Mouse (Mus musculus): ENCODE results near the gene Mfsd4b1.
A peak's percentile ranks its signal among the peaks of the same experiment; 100 is the strongest.

Mfsd4b1 gene

DNA sequence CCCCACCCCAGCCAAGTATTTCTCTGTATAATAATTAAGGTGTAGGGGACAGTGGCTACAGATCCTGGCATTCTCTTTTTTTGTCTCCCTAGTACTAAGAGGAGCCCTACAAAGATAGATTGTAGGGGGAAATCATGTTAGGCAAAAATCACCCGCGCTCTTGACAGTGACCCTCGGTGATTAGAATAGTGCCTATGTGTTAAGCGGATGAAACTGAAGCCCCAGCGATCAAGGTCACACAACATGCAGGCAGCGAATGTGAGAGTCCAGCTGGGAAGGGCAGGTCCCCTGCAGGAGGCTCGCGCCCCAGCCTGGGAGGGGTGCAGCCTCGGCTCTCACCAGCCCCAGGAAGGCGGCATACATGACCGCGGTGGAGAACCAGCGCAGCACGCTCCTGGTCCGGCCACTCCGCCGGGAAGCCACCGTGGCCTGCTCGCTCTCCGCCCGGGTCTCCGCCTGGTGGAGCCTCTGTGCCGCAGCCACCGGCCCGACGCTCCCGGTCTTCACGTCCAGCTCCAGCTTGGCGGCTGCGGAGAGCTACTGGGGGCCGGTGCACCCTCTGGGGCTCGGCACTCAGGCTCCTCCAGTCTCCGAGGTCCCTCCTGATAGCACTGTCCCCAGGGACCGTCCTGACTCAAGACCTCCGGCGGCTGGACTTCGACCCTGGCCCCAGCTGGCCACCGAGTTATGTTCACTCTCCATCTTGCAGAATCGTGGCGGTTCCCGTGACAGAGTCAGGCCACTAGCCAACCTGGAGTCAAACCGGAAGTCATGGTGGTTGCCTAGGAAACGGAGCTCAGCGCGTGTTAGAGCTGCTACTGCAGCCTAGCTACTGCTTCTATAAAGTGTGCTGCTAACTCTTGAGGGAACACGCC is at the start of gene Mfsd4b1:
Gene Mfsd4b1, minus strand, starts transcription at position 715 of the 875 bp plus-strand sequence.
- peak; percentile 75 for DNase-seq

DNA sequence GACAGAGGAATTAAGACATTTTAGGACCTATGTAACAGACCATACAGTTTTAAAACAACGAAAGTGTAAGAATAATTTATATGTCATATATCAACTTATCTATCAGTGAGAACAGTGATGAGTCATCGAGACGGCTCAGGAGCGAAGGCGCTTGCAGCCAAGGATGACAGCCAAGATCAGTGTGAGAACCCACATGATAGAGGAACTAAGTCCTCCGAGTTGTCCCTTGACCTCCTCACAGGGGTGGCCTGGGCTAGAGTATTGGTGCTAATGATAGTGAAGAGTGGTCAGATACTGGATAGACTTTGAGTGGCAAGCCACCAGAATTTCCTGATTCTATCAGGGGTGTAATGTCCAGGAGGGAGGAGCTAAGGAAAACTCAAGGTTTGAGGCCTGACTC is 48.5 kb upstream of the Mfsd4b1 start:
- DNase-seq, result no peak

GRCm38 (mm10) chr10:40070684-40071083 is 45.6 kb upstream of the Mfsd4b1 start:
- DNase-seq, result no peak

DNA sequence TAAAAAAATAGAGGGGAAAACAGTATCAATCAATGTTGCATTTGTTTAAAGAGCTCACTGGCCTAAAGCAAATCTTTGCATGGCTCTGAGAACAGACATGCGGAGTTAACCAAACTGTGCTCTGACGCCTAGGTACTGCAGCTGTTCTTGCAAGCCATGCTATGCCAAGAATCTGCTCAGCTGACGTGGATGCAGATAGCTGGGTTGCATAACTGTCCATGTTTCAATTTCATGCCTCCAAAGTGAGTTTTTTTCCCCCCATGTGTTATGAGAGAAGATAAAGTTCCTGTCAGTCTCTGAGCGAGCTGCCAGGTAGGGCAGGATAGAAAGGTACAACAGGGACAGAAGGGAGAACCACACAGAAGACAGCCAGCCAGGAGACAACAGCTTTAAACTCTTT is 44.2 kb upstream of the Mfsd4b1 start:
- DNase-seq, result no peak

DNA sequence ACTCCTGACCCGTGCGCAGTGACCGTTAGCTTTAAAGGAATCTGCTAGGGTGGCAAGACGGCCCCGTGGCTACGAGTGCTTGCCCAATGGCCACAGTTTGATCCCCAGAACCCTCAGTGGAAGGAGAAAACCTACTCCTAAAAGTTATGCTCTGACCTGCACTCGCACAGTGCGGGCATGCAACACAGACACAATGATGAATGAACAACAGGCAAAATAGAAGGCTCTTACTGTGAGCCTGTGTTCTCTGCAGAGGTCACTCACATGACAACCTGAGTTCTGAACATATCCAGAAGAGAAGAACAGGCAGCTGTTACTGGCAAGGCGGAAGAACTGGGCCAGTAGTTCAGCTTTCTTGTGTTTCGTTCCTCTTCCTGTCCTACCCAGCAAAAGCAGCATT is 43.5 kb upstream of the Mfsd4b1 start:
- DNase-seq, result no peak

- no peak for DNase-seq
Observed at GRCm38 (mm10) chr10:40067529-40067928, 42.5 kb upstream of the Mfsd4b1 start.

DNA sequence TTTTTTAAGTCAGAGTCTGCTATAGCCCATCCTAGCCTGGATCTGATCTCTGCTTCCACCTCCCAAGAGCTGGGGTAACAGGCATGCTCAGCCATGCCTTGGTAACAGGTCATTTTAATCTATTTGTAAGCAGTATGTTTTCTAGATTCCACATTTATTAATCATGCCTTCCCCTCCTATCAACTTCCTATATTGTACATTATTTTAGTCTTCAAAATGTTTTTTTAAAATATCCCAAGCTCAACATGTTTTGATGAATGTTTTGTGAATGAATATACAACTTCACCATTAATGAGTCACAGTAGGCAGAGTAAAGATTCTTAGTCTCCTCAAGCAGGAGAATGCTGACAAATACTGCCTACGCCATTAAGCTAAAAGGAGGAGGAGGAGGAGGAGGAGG is 42.0 kb upstream of the Mfsd4b1 start:
- DNase-seq, result no peak

DNA sequence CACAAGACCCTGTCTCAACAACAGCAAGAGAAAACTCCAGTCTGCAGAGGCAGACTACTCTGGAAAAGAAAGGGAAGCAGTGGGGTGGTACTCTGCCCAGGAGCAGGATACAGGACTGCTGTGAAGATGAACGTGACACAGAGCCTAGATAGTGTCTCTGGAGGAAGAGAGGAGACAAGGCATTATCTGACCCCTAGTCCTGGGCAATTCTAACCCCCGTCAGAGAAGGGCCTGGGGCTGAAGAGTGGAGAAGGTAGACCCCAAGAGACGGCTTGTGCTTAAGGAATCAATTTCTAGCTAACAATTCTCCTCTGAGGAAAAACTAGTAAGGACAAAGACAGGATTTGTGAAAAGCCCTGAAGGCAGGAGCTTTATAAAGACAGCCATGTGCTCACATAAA is 40.3 kb upstream of the Mfsd4b1 start:
- no peak for DNase-seq

GRCm38 (mm10) chr10:40063291-40063890 is 38.3 kb upstream of the Mfsd4b1 start:
- no peak for DNase-seq

DNA sequence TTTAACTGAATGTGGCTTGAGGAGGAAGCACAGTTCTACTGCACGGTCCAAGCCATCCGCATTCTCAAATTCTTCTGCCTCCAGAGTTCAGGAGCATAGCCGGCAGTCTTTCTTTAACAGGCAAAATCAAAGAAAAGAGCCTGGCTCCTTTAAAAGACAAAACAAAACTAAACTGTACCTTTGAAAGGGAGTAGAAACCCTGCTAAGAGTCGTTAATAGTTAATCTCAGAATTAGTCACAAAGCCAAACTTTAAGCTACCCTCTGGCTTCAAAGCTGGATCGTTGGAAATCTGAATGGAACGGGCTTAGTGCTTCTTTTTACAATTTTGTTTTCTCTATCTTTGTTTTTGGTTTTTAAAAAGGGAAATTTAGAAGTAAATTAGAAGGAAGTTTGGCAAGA is 37.7 kb upstream of the Mfsd4b1 start:
- DNase-seq, result no peak

- DNase-seq, result no peak
Observed at GRCm38 (mm10) chr10:40061926-40062325, 36.9 kb upstream of the Mfsd4b1 start.

DNA sequence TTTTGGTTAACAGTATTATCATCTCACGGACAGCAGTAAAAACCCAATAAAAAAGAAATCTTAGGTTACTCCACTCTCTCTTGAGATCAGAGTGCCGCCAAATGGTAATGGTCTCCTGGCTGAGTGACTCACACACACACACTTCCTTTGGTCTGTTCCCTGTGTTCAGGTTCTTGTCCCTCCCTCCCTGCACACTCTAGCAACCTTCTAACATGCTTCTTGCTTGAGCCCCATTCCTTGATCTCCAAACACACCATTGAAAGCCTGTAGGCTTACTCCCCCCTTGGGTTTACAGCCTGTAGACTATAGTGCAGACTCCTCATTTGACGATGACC is 33.7 kb upstream of the Mfsd4b1 start:
- no peak for DNase-seq

GRCm38 (mm10) chr10:40058062-40058785 is 33.2 kb upstream of the Mfsd4b1 start:
- no peak for DNase-seq

- no peak for DNase-seq
Observed at GRCm38 (mm10) chr10:40057615-40058014, 32.5 kb upstream of the Mfsd4b1 start.

- DNase-seq, result no peak
Observed at GRCm38 (mm10) chr10:40054455-40054854, 29.4 kb upstream of the Mfsd4b1 start.

GRCm38 (mm10) chr10:40053896-40054295 is 28.8 kb upstream of the Mfsd4b1 start:
- DNase-seq, result no peak

DNA sequence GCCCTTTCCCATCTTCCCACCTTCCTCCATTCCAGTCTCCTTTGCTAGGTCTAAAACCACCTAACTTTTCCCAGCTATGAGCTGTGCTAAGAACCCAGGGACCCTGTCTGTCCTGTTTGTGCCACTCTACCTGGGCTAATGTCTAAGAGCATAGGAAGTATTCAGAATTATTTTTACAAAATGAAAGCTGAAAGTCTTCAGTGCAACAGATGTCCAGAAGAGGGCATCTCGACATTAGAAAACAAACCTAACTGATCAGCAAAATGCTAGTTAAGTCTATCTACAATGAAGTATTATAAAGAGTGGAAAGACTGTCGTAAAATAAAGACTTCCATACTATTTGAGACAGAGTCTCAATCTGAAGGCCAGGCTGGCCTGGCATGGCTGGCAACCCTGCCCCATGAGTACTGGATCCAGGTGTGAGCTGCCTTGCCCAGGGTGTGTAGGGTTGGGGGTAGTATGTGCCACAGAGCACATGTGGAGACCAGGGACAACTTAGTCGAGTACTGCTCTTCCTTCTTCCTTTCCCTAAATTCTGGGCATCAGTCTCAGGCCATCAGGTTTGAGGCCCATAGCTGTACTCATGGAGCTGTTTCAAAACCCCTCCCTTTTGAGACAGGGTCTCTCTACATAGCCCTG is 28.3 kb upstream of the Mfsd4b1 start:
- DNase-seq, result peak; percentile 35

GRCm38 (mm10) chr10:40051997-40052396 is 26.9 kb upstream of the Mfsd4b1 start:
- no peak for DNase-seq

GRCm38 (mm10) chr10:40050763-40051162 is 25.7 kb upstream of the Mfsd4b1 start:
- no peak for DNase-seq

- DNase-seq, result no peak
Observed at GRCm38 (mm10) chr10:40041339-40041738, 16.3 kb upstream of the Mfsd4b1 start.

GRCm38 (mm10) chr10:40036686-40037560 is 11.9 kb upstream of the Mfsd4b1 start:
- no peak for DNase-seq

GRCm38 (mm10) chr10:40034956-40035355 is 9.9 kb upstream of the Mfsd4b1 start:
- no peak for DNase-seq
